ENCODE assay signal across 10 mouse cellular contexts in the genomic region with DNA sequence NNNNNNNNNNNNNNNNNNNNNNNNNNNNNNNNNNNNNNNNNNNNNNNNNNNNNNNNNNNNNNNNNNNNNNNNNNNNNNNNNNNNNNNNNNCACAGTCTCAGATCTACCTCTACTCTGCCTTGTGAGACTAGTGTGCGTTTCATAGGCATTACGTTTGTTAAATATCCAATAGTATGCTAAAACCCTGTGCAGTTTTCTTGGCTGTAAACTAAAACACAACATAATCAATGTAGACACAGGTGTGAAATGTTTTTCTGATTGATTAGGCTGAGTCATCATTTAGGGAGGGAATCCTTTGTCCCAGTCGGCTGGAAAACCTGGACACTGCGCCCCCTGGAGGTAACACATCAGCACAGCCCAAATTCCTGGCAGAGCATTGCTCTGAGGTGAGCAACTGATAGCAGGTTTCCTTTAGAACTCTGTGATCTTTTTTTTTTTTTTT. TPM values are rescaled to one million over a fixed set of nuclear protein-coding genes. Genes with fewer than 3 reads are reported as not detected.
DNase-seq lines count a peak whose midpoint lies in the region; ATAC-seq and TF ChIP-seq lines count a peak whose summit lies in the region.
"Had no signal": no experiment of that assay in that cellular context is flagged by ENCODE, and none has a peak within 500 bp of the region (broad histone marks: within the 10 kb centered on the region; RNA-seq: fewer than 3 reads in every experiment).

No protein-coding gene starts in this region.

- no peak overlapping the region for H3K4me2 ChIP-seq in lung, postnatal 0 days (replicated peaks; ENCODE audit: low read depth, low read length)
- H3K4me2 ChIP-seq: hindbrain, embryonic 12.5 days had no signal

- no peak overlapping the region for H3K27ac ChIP-seq in gastrocnemius, adult 2 months
- no peak overlapping the region for H3K27ac ChIP-seq in lung, postnatal 0 days (ENCODE audit: low read length)
- H3K27ac ChIP-seq in ES-E14 (ENCODE audit: insufficient read depth, low read depth, low read length, poor library complexity, severe bottlenecking): peak overlapping the region; percentile 40
- no peak overlapping the region for H3K27ac ChIP-seq in midbrain, embryonic 10.5 days (replicated peaks)
- H3K27ac ChIP-seq: hindbrain, embryonic 12.5 days had no signal

- no peak overlapping the region for H3K9ac ChIP-seq in lung, postnatal 0 days (replicated peaks; ENCODE audit: low read depth)
- no peak overlapping the region; the same call in 1 of the 2 replicates for H3K9ac ChIP-seq in ES-E14 (ENCODE audit: insufficient read depth, low read depth, low read length, poor library complexity, severe bottlenecking)
- H3K9ac ChIP-seq: hindbrain, embryonic 12.5 days had no signal

- TF ChIP-seq CTCF in gastrocnemius, adult 2 months (IDR thresholded peaks at IDR 0.05): peak; percentile 39
- peak; percentile 59 for TF ChIP-seq CTCF in lung, postnatal 0 days (IDR thresholded peaks at IDR 0.05)

- DNase-seq in gastrocnemius, adult 2 months: no peak
- no peak for DNase-seq in gastrocnemius, postnatal 36 days
- no peak for DNase-seq in lung, postnatal 0 days (ENCODE audit: low spot score)
- DNase-seq in lung, adult 18-20 months: no peak
- peak; percentile 83 for DNase-seq in ES-E14 (ENCODE audit: low read depth, low spot score)
- peak; percentile 45 for DNase-seq in mesoderm, embryonic 11.5 days (ENCODE audit: low read depth, low spot score)
- DNase-seq in midbrain, embryonic 10.5 days (ENCODE audit: low spot score): no peak
- no peak for DNase-seq in urinary bladder, adult 18-20 months (ENCODE audit: low spot score in 2 of 2)

- in situ Hi-C loops in ES-E14 (cut with MboI; ENCODE audit: low sequenced_read_pairs in 2 of 2, unreplicated experiment in 2 of 2): loop anchor here in 1 of 2 experiments (25.0 kb wide), 1 partner anchor 252 kb away; the partner anchor contains the start of gene Gpn2

- H3K36me3 ChIP-seq in lung, postnatal 0 days (ENCODE audit: insufficient read depth, low read length): no peaks in the 10 kb centered on the region
- no peaks in the 10 kb centered on the region for H3K36me3 ChIP-seq in ES-E14 (ENCODE audit: control insufficient read depth, insufficient read depth, low read length, poor library complexity, severe bottlenecking)
- H3K36me3 ChIP-seq in midbrain, embryonic 10.5 days: no peaks in the 10 kb centered on the region
- H3K36me3 ChIP-seq: hindbrain, embryonic 12.5 days had no signal

- H3K9me3 ChIP-seq in lung, postnatal 0 days (ENCODE audit: low read length): no peaks in the 10 kb centered on the region
- H3K9me3 ChIP-seq in ES-E14 (ENCODE audit: control insufficient read depth, insufficient read depth, low read depth, low read length): no peaks in the 10 kb centered on the region
- H3K9me3 ChIP-seq in midbrain, embryonic 10.5 days (replicated peaks): no peaks in the 10 kb centered on the region
- H3K9me3 ChIP-seq: hindbrain, embryonic 12.5 days; megakaryocyte, embryonic 14.5 days had no signal

- H3K4me1 ChIP-seq in lung, postnatal 0 days (ENCODE audit: insufficient read depth, low read depth, low read length): no peaks in the 10 kb centered on the region
- peaks cover 0 to 8% of the 10 kb centered on the region in 2 experiments; a peak in 2 of 4 replicates for H3K4me1 ChIP-seq in ES-E14 (ENCODE audit: control insufficient read depth in 2 of 2, insufficient read depth in 2 of 2, low read length in 2 of 2, poor library complexity in 1 of 2)
- H3K4me1 ChIP-seq in midbrain, embryonic 10.5 days: peaks cover 8% of the 10 kb centered on the region
- H3K4me1 ChIP-seq: hindbrain, embryonic 12.5 days had no signal

- 58% methylated on average over 4 of the region's 4 CpGs for WGBS in lung, postnatal 0 days
- WGBS in midbrain, embryonic 10.5 days: 75% methylated on average over 4 of the region's 4 CpGs

- H3K27me3 ChIP-seq in lung, postnatal 0 days (replicated peaks; ENCODE audit: insufficient read depth, low read length): no peaks in the 10 kb centered on the region
- H3K27me3 ChIP-seq in midbrain, embryonic 10.5 days (ENCODE audit: low read depth, poor library complexity, severe bottlenecking): no peaks in the 10 kb centered on the region
- H3K27me3 ChIP-seq: hindbrain, embryonic 12.5 days; megakaryocyte, embryonic 14.5 days had no signal

- TF ChIP-seq EP300 in lung, postnatal 0 days (IDR thresholded peaks at IDR 0.05): no peak

- no peak overlapping the region for H3K4me3 ChIP-seq in gastrocnemius, adult 2 months
- no peak overlapping the region for H3K4me3 ChIP-seq in lung, postnatal 0 days (ENCODE audit: low read depth, low read length)
- no peak overlapping the region for H3K4me3 ChIP-seq in ES-E14 (ENCODE audit: insufficient read depth in 1 of 2, low read depth in 1 of 2, low read length in 2 of 2, poor library complexity in 1 of 2, severe bottlenecking in 1 of 2)
- no peak overlapping the region for H3K4me3 ChIP-seq in midbrain, embryonic 10.5 days
- H3K4me3 ChIP-seq: hindbrain, embryonic 12.5 days; megakaryocyte, embryonic 14.5 days had no signal

- intact Hi-C loops in gastrocnemius, adult 2 months (cut with DNase I): no loop called here
- intact Hi-C loops in gastrocnemius, postnatal 36 days (cut with DNase I): no loop called here

- no peak for ATAC-seq in lung, postnatal 0 days

TF ChIP-seq in ES-E14, 5 proteins besides CTCF, POLR2A, EP300 and RAD21:
- TF ChIP-seq CHD2 (IDR thresholded peaks at IDR 0.05; ENCODE audit: low read depth, low read length): no peak
- 0 out of 2 replicates have a peak, but pooled peaks have one; percentile 18 for TF ChIP-seq HCFC1 (IDR thresholded peaks at IDR 0.05; ENCODE audit: borderline replicate concordance, insufficient read depth, low read length)
- peak; percentile 99 for TF ChIP-seq MAFK (IDR thresholded peaks at IDR 0.05; ENCODE audit: insufficient read depth, low read depth, low read length)
- no peak for TF ChIP-seq ZC3H11A (IDR thresholded peaks at IDR 0.05; ENCODE audit: borderline replicate concordance, low read depth, low read length)
- TF ChIP-seq ZNF384 (IDR thresholded peaks at IDR 0.05; ENCODE audit: low read depth, low read length): peak; percentile 86

RNA-seq across cellular contexts. Expression of gene Rps6ka1, which starts 48.2 kb away (rescaled TPM):
- total RNA-seq in gastrocnemius, adult 2 months (2021): 1 to 10 TPM; 3.5 to 4.8 TPM
- total RNA-seq in gastrocnemius, postnatal 36 days (2021): 1 to 10 TPM; 4.9 to 6.1 TPM
- polyA plus RNA-seq in lung, postnatal 0 days (2015; fragmentation: Nextera tagmentation; extraction: Ambion mirVana): 36.2 and 38.0 TPM in 2 replicates
- total RNA-seq in ES-E14 (2012; rRNA removed): 87.1 and 95.0 TPM in 2 replicates
- polyA plus RNA-seq in midbrain, embryonic 10.5 days (2016; fragmentation: Nextera tagmentation; extraction: Ambion mirVana): 32.4 and 34.5 TPM in 2 replicates

Comparison
In these comparisons a context has a peak if more than half of its experiments do, and no peak if none do; other contexts are left out.
1. DNase-seq: peak in ES-E14 (single experiment) and mesoderm, embryonic 11.5 days (single experiment); none in gastrocnemius, adult 2 months (single experiment), gastrocnemius, postnatal 36 days (0 of 2), lung, postnatal 0 days (single experiment), lung, adult 18-20 months (0 of 2), midbrain, embryonic 10.5 days (single experiment) and urinary bladder, adult 18-20 months (0 of 2).
2. RNA of gene Rps6ka1, which starts 48.2 kb away (total RNA-seq): 87.1 to 95.0 TPM in ES-E14; 4.9 to 6.1 TPM in gastrocnemius, postnatal 36 days and 3.5 to 4.8 TPM in gastrocnemius, adult 2 months; every median in the first group is over 10 times any median in the second.